Comparison of ENCODE assay signal across 11 mouse cellular contexts in genomic region chr13:49391374-49391773, GRCm38 (mm10). TPM values are rescaled to one million over a fixed set of nuclear protein-coding genes. Genes with fewer than 3 reads are reported as not detected.
DNase-seq lines count a peak whose midpoint lies in the region; ATAC-seq and TF ChIP-seq lines count a peak whose summit lies in the region.
"Had no signal": no experiment of that assay in that cellular context is flagged by ENCODE, and none has a peak within 500 bp of the region (broad histone marks: within the 10 kb centered on the region; RNA-seq: fewer than 3 reads in every experiment).

No protein-coding gene starts in this region.

- no peak overlapping the region for H3K27ac ChIP-seq in liver, embryonic 14.5 days
- no peak overlapping the region for H3K27ac ChIP-seq in liver, embryonic 12.5 days

- no peak overlapping the region for H3K4me2 ChIP-seq in liver, embryonic 14.5 days (ENCODE audit: low read depth)
- H3K4me2 ChIP-seq in liver, embryonic 12.5 days: no peak overlapping the region
- H3K4me2 ChIP-seq: midbrain, embryonic 11.5 days had no signal

- DNase-seq in embryo, embryonic 10.5 days (ENCODE audit: low spot score): peak; percentile 15
- DNase-seq in embryo, embryonic 11 days: no peak
- peak in 2 of 3 experiments; percentile 17 for DNase-seq in liver, embryonic 14.5 days (ENCODE audit: low read depth in 3 of 3, low spot score in 3 of 3)
- DNase-seq in ES-CJ7 (ENCODE audit: low read depth, low spot score): peak; percentile 66
- DNase-seq in cerebellum, adult 9-10 months: no peak
- DNase-seq: cerebellum, adult 11 months had no signal

- peaks cover 6 to 18% of the 10 kb centered on the region in 2 experiments for H3K4me1 ChIP-seq in liver, embryonic 14.5 days (replicated peaks; ENCODE audit: control insufficient read depth in 2 of 2, insufficient read depth in 2 of 2, low read length in 1 of 2)
- H3K4me1 ChIP-seq in liver, embryonic 12.5 days: peaks cover 34% of the 10 kb centered on the region

- no peak overlapping the region for H3K9ac ChIP-seq in liver, embryonic 14.5 days (replicated peaks)
- no peak overlapping the region for H3K9ac ChIP-seq in liver, embryonic 12.5 days

- no peak for TF ChIP-seq EP300 in liver, embryonic 14.5 days (IDR thresholded peaks at IDR 0.05; ENCODE audit: low read depth)

- TF ChIP-seq CTCF in liver, embryonic 14.5 days (IDR thresholded peaks at IDR 0.05; ENCODE audit: low read depth): peak; percentile 68

- no peaks in the 10 kb centered on the region for H3K9me3 ChIP-seq in liver, embryonic 14.5 days (ENCODE audit: control insufficient read depth, low read length)
- H3K9me3 ChIP-seq in liver, embryonic 12.5 days (replicated peaks): no peaks in the 10 kb centered on the region; the same call in 1 of the 2 replicates

- no peaks in the 10 kb centered on the region for H3K36me3 ChIP-seq in liver, embryonic 14.5 days (replicated peaks; ENCODE audit: control insufficient read depth, insufficient read depth, low read depth)
- H3K36me3 ChIP-seq in liver, embryonic 12.5 days: peaks cover 30% of the 10 kb centered on the region

- no peak for ATAC-seq in liver, embryonic 14.5 days (ENCODE audit: insufficient read depth)
- no peak for ATAC-seq in liver, embryonic 12.5 days
- ATAC-seq in granulocyte monocyte progenitor cell, adult 5-6 weeks (replicated peaks; ENCODE audit: poor library complexity, severe bottlenecking): peak; percentile 55
- no peak for ATAC-seq in erythroid progenitor cell, adult 5-6 weeks (replicated peaks; ENCODE audit: low FRiP score, poor library complexity, severe bottlenecking)
- ATAC-seq: intestine, embryonic 16.5 days had no signal

- no peak overlapping the region for H3K4me3 ChIP-seq in liver, embryonic 14.5 days (ENCODE audit: insufficient read depth in 1 of 2, low read depth in 2 of 2, low read length in 2 of 2)
- no peak overlapping the region for H3K4me3 ChIP-seq in liver, embryonic 12.5 days

- H3K27me3 ChIP-seq in liver, embryonic 14.5 days (ENCODE audit: control insufficient read depth, insufficient read depth, low read length): no peaks in the 10 kb centered on the region
- no peaks in the 10 kb centered on the region for H3K27me3 ChIP-seq in liver, embryonic 12.5 days (replicated peaks)

- WGBS in liver, embryonic 14.5 days (ENCODE audit: insufficient replicate concordance): 82% methylated on average over 2 of the region's 2 CpGs
- WGBS in liver, embryonic 12.5 days (ENCODE audit: insufficient replicate concordance): 84% methylated on average over 2 of the region's 2 CpGs

RNA-seq across cellular contexts. Expression of gene Ippk, which starts 29.7 kb away (rescaled TPM):
- polyA plus RNA-seq in liver, embryonic 14.5 days (2012; rRNA removed): 3.0 and 4.0 TPM in 2 replicates
- polyA plus RNA-seq in liver, embryonic 14.5 days (2014; fragmentation: Nextera tagmentation; extraction: Ambion mirVana): 7.1 and 7.2 TPM in 2 replicates
- polyA plus RNA-seq in liver, embryonic 12.5 days (2016; fragmentation: Nextera tagmentation; extraction: Ambion mirVana): 13.6 and 13.9 TPM in 2 replicates
- total RNA-seq in granulocyte monocyte progenitor cell, adult 5-6 weeks (2014; fragmentation: Nextera tagmentation): 6.3 and 6.5 TPM in 2 replicates
- 13.8 and 19.4 TPM in 2 replicates for total RNA-seq in granulocyte monocyte progenitor cell, adult 5-6 weeks (2017)
- total RNA-seq in erythroid progenitor cell, adult 5-6 weeks (2015; ENCODE audit: low replicate concordance): 1.4 and 1.7 TPM in 2 replicates
- 3.7 TPM in 2 replicates for total RNA-seq in erythroid progenitor cell, adult 5-6 weeks (2017; ENCODE audit: low replicate concordance)

RNA-seq across cellular contexts. Expression of gene Bicd2, which starts 50.0 kb away (rescaled TPM):
- polyA plus RNA-seq in liver, embryonic 14.5 days (2012; rRNA removed): 5.6 and 6.4 TPM in 2 replicates
- polyA plus RNA-seq in liver, embryonic 14.5 days (2014; fragmentation: Nextera tagmentation; extraction: Ambion mirVana): 5.9 and 7.0 TPM in 2 replicates
- 14.7 and 15.2 TPM in 2 replicates for polyA plus RNA-seq in liver, embryonic 12.5 days (2016; fragmentation: Nextera tagmentation; extraction: Ambion mirVana)
- 13.8 and 13.9 TPM in 2 replicates for total RNA-seq in granulocyte monocyte progenitor cell, adult 5-6 weeks (2014; fragmentation: Nextera tagmentation)
- 20.6 and 22.8 TPM in 2 replicates for total RNA-seq in granulocyte monocyte progenitor cell, adult 5-6 weeks (2017)
- total RNA-seq in erythroid progenitor cell, adult 5-6 weeks (2015; ENCODE audit: low replicate concordance): 12.6 and 19.7 TPM in 2 replicates
- 28.8 and 35.2 TPM in 2 replicates for total RNA-seq in erythroid progenitor cell, adult 5-6 weeks (2017; ENCODE audit: low replicate concordance)

Comparison
In these comparisons a context has a peak if more than half of its experiments do, and no peak if none do; other contexts are left out.
1. DNase-seq: peak in embryo, embryonic 10.5 days (single experiment), liver, embryonic 14.5 days (2 of 3) and ES-CJ7 (single experiment); none in embryo, embryonic 11 days (single experiment) and cerebellum, adult 9-10 months (single experiment).